Mouse (Mus musculus) testis, adult 2 months (tissue): ENCODE data around the gene Cdc37.

Experiments
- CTCF ChIP-seq: fragments of 200-500 bp; IDR thresholded peaks from 2 replicates; pipeline ENCODE4 v1.5.1; 2012; ENCODE audit warnings: low read depth, mild to moderate bottlenecking, inconsistent platforms, low read length, moderate library complexity; ENCODE audit not compliant: control insufficient read depth, insufficient read depth, insufficient replicate concordance
- POLR2A ChIP-seq: fragments of 200-500 bp; IDR thresholded peaks from 2 replicates; pipeline ENCODE4 v1.6.1; 2012; ENCODE audit warnings: low read depth, mild to moderate bottlenecking, inconsistent platforms, low read length, moderate library complexity; ENCODE audit not compliant: control insufficient read depth

DNA sequence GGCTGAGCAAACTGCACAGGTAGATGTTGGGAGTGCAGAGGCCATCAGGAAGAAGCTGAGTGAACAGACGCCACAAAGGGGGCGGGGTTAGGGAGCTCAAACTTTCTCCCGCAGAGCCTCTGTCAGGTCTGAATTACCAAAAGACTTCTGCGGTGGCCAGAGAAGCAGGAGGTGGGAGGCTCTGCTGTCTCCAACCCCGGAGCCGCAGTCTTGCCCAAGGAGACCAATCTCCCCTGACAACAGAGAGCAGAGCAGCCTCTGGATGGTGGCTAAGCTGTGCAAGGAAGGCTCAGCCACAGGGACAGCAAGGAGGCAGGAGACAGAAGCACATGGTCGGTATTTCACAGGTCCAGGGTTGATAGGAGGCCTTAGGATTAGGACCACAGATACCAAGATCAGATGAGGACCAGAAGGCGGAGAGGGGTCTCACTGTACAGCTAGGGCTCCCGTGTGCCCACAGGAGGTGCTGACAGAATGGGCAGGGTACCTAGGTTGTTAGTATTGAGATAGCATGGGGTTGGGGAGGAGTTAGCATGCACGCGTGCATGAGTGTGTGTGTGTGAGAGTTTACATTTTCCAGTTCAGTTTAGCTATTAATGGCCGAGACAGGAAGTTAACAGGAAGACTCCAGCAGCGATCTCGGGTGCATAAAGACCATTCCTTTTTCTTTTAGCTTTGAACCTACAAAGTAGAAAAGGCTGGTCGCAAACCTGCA, 49.2 kb downstream of the Cdc37 start:
- TF ChIP-seq CTCF: no peak
- no peak for TF ChIP-seq POLR2A
